Mouse (Mus musculus): ENCODE results near the gene Msantd3. TPM values are rescaled to one million over a fixed set of nuclear protein-coding genes. Genes with fewer than 3 reads are reported as not detected.
A peak's percentile ranks its signal among the peaks of the same experiment; 100 is the strongest.

Gene Msantd3
- total and polyA plus RNA-seq, 3 experiments, result not detected

DNA sequence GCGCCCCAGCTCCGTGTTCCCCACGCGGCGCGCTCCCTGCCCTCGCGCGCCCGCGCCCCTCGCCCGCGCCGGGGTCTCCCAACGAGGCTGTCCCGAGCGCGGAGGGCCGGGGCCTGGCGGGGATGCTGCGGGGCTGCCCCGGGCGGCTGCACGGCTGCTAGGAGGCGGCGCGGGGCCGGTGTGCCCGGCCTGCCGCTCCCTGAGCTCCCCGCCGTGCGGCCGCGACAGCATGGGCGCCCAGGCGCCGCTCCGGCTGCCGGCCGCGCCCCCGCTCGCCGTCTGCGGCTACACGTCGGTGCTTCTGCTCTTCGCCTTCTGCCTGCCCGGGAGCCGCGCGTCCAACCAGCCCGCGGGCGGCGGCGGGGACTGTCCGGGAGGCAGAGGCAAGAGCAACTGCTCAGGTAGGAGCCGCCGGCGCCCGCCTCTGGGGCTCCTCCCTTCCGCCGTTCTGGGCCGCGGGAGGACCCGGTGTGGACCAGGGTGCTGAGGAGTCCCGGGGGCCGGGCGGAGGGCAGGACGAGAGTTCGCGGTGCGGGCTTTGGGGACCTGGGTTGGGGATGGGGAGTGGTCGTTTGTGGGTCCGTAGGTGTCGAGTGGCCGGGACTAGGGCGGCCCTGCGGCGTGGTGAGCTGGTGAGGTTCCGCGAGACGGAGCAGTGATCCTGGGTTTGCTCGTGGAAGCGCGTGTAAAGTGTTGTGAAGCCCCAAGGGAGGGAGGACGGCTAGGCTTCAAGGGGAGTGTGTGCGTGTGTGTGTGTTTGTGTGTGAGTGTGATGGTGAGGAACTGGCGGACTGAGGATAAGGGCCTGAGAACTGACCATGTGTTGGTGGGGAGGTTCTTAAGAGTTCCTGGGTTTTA lies 45.7 kb downstream of the Msantd3 start:
- Histone ChIP-seq H3K27me3 (replicated peaks) (no peaks in the 10 kb centered on the region), H3K27ac (ENCODE audit: insufficient read depth, low read depth) (peak overlapping the region; percentile 44), H3K36me3 (replicated peaks in 1 of 2; ENCODE audit: control insufficient read depth in 1 of 2, insufficient read depth in 1 of 2, low read length in 1 of 2) (no peaks in the 10 kb centered on the region), H3K79me2 (replicated peaks; ENCODE audit: control insufficient read depth, extremely low read depth, insufficient read depth, poor library complexity, severe bottlenecking) (no peaks in the 10 kb centered on the region; the same call in 1 of the 2 replicates), H3K9me3 (replicated peaks; ENCODE audit: low read length) (peaks cover 6% of the 10 kb centered on the region), H3K4me1 (ENCODE audit: control insufficient read depth in 1 of 2, insufficient read depth in 2 of 2) (peaks cover 2 to 30% of the 10 kb centered on the region in 2 experiments; a peak in 2 of 4 replicates), H3K4me2 (ENCODE audit: insufficient read depth, low read depth, poor library complexity, severe bottlenecking) (peak overlapping the region; percentile 77), H3K9ac (ENCODE audit: insufficient read depth, low read depth) (peak overlapping the region; percentile 63), H3K4me3 (replicated peaks in 1 of 3; ENCODE audit: low read depth in 2 of 3, low read length in 2 of 3, poor library complexity in 1 of 3) (peak overlapping the region; percentile 71 to 80 (median 72))
- dilution Hi-C loops (cut with MboI; ENCODE audit: extremely low pct_ligation_motif_present, extremely low pct_unique_long_range_greater_than_20kb, low sequenced_read_pairs) (no loop called here), in situ Hi-C loops (cut with MboI; ENCODE audit: low pct_ligation_motif_present, low pct_unique_long_range_greater_than_20kb, low sequenced_read_pairs) (no loop called here)
- no peak for TF ChIP-seq ZKSCAN1 (IDR thresholded peaks at IDR 0.05; ENCODE audit: borderline replicate concordance, low read depth, low read length)
- 0 out of 2 replicates have a peak, but pooled peaks have one; percentile 22 for TF ChIP-seq MAZ (IDR thresholded peaks at IDR 0.05; ENCODE audit: low read depth, low read length)
- peak; percentile 93 for TF ChIP-seq UBTF (IDR thresholded peaks at IDR 0.05; ENCODE audit: low read depth, low read length)
- TF ChIP-seq MXI1 (IDR thresholded peaks at IDR 0.05; ENCODE audit: low read depth, low read length), result peak; percentile 57
- 0 out of 2 replicates have a peak, but pooled peaks have one; percentile 7 for TF ChIP-seq ZMIZ1 (IDR thresholded peaks at IDR 0.05; ENCODE audit: low read depth, low read length)
- TF ChIP-seq POLR2A (IDR thresholded peaks at IDR 0.05; ENCODE audit: low read depth, low read length), result peak; percentile 49
- peak; percentile 58; the same call in 1 of the 2 replicates for TF ChIP-seq MYC (IDR thresholded peaks at IDR 0.05; ENCODE audit: low read depth, low read length)
- no peak for TF ChIP-seq USF2 (conservative IDR thresholded peaks at IDR 0.05; ENCODE audit: low read depth, low read length)
- peak; percentile 47; the same call in 1 of the 2 replicates for TF ChIP-seq MAX (IDR thresholded peaks at IDR 0.05; ENCODE audit: low read length)
- TF ChIP-seq SIN3A (IDR thresholded peaks at IDR 0.05; ENCODE audit: low read length), result peak; percentile 28; the same call in 1 of the 2 replicates
- TF ChIP-seq ZC3H11A (IDR thresholded peaks at IDR 0.05; ENCODE audit: low read depth, low read length), result no peak
- no peak for TF ChIP-seq MEF2A (IDR thresholded peaks at IDR 0.05; ENCODE audit: borderline replicate concordance, low read depth, low read length)
- DNase-seq (ENCODE audit: extremely low read depth), result peak; percentile 15

DNA sequence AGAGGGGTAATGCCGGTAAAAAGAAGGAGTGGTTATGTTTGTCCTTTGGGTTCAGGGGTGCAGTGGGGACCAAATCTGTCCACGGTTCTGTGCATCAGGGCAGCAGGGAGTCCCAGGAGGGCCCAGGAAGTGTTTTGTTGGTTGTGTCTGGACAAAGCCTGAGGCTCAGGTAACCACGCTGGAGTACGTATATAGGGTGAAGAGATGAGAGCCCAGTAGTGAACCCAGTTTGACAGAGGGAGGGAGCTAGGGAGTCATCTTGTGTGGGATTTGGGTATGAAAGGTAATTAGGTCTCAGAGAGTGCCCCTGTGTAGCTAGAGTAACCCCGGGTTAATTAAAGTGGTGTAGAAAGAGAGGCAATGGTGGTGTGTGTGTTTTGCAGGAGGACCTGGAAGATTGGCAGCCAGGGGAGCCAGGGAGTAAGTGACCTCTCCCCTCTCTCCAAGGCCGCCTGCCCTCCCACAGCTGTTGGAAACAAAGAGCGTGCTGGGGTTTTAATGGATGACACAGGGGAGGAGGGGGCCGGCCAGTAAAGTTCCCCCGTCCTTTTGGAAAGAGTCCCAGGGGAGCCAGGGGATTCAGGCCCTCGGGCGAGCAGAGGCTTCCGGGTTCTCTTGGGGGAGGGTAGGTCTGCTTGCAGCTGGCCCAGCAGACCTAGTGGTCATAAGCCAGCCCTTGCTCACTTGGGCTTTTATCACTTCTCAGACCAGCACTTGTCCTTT lies 46.5 kb downstream of the Msantd3 start:
- TF ChIP-seq HCFC1 (IDR thresholded peaks at IDR 0.05; ENCODE audit: low read depth, low read length) (no peak), CTCF (conservative IDR thresholded peaks at IDR 0.05 in 1 of 2, IDR thresholded peaks at IDR 0.05 in 1 of 2; ENCODE audit: low read depth in 2 of 2, low read length in 2 of 2) (peak in 1 of 2 experiments; percentile 48; a peak in 2 of 4 replicates), USF1 (IDR thresholded peaks at IDR 0.05; ENCODE audit: low read depth, low read length) (no peak), ETS1 (conservative IDR thresholded peaks at IDR 0.05; ENCODE audit: low read depth, low read length) (peak; percentile 35; the same call in 1 of the 2 replicates), GABPA (IDR thresholded peaks at IDR 0.05; ENCODE audit: insufficient replicate concordance, low read depth, low read length) (no peak), SIN3A (IDR thresholded peaks at IDR 0.05; ENCODE audit: low read length) (peak; percentile 74), UBTF (IDR thresholded peaks at IDR 0.05; ENCODE audit: low read depth, low read length) (no peak), MEF2A (IDR thresholded peaks at IDR 0.05; ENCODE audit: borderline replicate concordance, low read depth, low read length) (peak; percentile 46; the same call in 1 of the 2 replicates), TCF12 (IDR thresholded peaks at IDR 0.05; ENCODE audit: low read depth, low read length) (0 out of 2 replicates have a peak, but pooled peaks have one; percentile 33), MAFK (IDR thresholded peaks at IDR 0.05; ENCODE audit: insufficient replicate concordance, low read length) (no peak), BHLHE40 (IDR thresholded peaks at IDR 0.05; ENCODE audit: low read depth, low read length) (peak; percentile 44), POLR2A (IDR thresholded peaks at IDR 0.05; ENCODE audit: low read depth, low read length) (0 out of 2 replicates have a peak, but pooled peaks have one; percentile 15), IRF4 (IDR thresholded peaks at IDR 0.05; ENCODE audit: low read depth, low read length) (0 out of 2 replicates have a peak, but pooled peaks have one; percentile 11), MYC (IDR thresholded peaks at IDR 0.05; ENCODE audit: low read depth, low read length) (peak; percentile 6; the same call in 1 of the 2 replicates), ELF1 (IDR thresholded peaks at IDR 0.05; ENCODE audit: low read depth, low read length) (peak; percentile 94), CHD2 (IDR thresholded peaks at IDR 0.05; ENCODE audit: low read length) (peak; percentile 69), SMC3 (IDR thresholded peaks at IDR 0.05; ENCODE audit: low read depth, low read length) (no peak), MAX (IDR thresholded peaks at IDR 0.05; ENCODE audit: low read length) (no peak)
- peak overlapping the region; percentile 77 for H3K4me2 ChIP-seq (ENCODE audit: insufficient read depth, low read depth, poor library complexity, severe bottlenecking)
- in situ Hi-C loops (cut with MboI; ENCODE audit: low pct_ligation_motif_present, low pct_unique_long_range_greater_than_20kb, low sequenced_read_pairs) (no loop called here), dilution Hi-C loops (cut with MboI; ENCODE audit: extremely low pct_ligation_motif_present, extremely low pct_unique_long_range_greater_than_20kb, low sequenced_read_pairs) (no loop called here)
- peaks cover 6% of the 10 kb centered on the region for H3K9me3 ChIP-seq (replicated peaks; ENCODE audit: low read length)
- H3K27me3 ChIP-seq (replicated peaks), result no peaks in the 10 kb centered on the region
- peaks cover 4 to 36% of the 10 kb centered on the region in 2 experiments; a peak in 3 of 4 replicates for H3K4me1 ChIP-seq (ENCODE audit: control insufficient read depth in 1 of 2, insufficient read depth in 2 of 2)
- no peaks in the 10 kb centered on the region; the same call in 1 of the 2 replicates for H3K79me2 ChIP-seq (replicated peaks; ENCODE audit: control insufficient read depth, extremely low read depth, insufficient read depth, poor library complexity, severe bottlenecking)
- peak overlapping the region; percentile 44 for H3K27ac ChIP-seq (ENCODE audit: insufficient read depth, low read depth)
- peak overlapping the region; percentile 71 to 80 (median 72) for H3K4me3 ChIP-seq (replicated peaks in 1 of 3; ENCODE audit: low read depth in 2 of 3, low read length in 2 of 3, poor library complexity in 1 of 3)
- peak overlapping the region; percentile 63 for H3K9ac ChIP-seq (ENCODE audit: insufficient read depth, low read depth)
- no peaks in the 10 kb centered on the region for H3K36me3 ChIP-seq (replicated peaks in 1 of 2; ENCODE audit: control insufficient read depth in 1 of 2, insufficient read depth in 1 of 2, low read length in 1 of 2)
- DNase-seq (ENCODE audit: extremely low read depth), result peak; percentile 53

Measured in CH12.LX (cell line).